Mouse (Mus musculus) spleen, adult 12 weeks (tissue): ENCODE measurements around the gene Zfp977.
"Not testable (repeated sequence)": the region's sequence is repeated elsewhere in the genome, so short reads cannot be mapped to it uniquely, and the experiment has no call there.

Experiments
- DNase-seq: peaks from one replicate; pipeline ENCODE4 v3.0.0; 2022; ENCODE audit warnings: low spot score

Zfp977 gene

DNA sequence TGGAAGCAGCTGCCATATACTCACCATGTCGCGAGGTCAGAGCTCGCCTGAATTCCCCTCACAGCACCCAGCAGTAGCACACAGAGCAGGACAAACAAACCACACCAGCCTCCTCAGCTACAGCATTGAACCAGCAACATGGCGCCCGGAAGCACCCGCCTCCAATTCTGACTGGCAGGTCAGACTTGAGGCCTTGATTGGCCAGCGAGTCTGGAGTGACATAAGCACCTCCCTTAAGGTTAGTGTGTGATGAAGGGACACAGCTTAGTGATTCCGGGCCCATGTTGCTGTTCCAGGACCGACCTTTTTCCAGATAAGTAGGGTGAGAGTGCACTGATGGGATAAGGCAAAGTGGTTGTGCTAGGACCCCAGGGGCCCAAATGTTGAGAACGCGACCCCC, at the start of gene Zfp977:
Gene Zfp977 (minus strand): TSS at position 135 of the 400 bp plus-strand sequence.
- not testable (repeated sequence) for DNase-seq

DNA sequence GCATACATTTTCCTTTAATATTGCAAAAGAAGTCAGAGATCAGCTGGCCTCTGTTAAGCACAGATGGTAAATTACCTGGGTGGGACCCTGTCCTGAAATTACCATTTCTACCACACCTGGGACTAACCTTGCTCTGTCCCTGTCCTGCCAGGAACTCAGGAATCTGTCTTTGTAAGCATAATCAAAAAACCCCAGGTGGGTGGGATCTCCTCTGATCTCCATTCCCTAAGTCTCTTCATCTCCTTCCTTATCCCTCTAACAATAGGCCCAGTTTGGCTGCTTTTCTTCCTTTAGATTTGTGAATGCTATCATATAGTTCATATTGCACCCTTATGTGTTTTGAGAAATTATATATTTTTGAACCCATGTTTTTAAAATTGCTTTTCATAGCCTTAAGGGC, 38.7 kb upstream of the Zfp977 start:
- not testable (repeated sequence) for DNase-seq

DNA sequence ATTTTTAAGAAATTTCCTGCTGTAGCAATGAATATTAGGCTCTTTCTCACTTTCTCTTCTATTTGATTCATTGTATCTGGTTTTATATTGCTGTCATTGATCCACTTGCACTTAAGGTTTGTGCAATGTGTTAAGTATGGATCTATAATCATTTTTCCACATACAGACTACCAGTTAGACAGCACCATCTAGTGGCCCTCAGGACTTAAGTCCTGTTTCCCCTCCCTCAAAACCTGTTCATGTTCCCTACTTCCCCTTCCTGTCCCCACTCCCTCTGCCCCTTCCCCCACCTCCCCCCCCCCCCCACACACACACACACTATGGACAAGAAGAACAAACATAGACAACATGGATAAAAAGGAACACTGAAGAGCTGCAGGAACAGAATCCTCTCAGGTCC, 3.3 kb upstream of the Zfp977 start:
- not testable (repeated sequence) for DNase-seq

DNA sequence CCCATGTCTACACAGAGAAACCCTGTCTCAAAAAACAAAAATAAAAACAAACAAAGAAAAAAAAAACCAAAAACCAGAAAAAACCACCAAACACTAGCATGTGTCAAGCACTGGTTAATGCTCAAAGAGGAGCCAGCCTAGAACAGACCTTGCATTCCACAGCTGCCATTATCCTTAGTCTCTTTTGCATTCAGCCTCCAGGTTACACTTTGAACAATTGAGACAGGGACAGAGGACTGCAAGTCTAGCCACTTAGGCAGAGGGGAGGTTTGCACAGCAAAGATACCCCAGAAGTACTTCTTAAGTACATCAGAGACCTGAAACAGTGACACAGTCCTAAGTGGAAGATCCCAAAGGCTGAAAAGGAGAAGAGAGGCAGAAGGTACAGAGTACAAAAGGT, 1.0 kb downstream of the Zfp977 start:
- DNase-seq, result not testable (repeated sequence)

DNA sequence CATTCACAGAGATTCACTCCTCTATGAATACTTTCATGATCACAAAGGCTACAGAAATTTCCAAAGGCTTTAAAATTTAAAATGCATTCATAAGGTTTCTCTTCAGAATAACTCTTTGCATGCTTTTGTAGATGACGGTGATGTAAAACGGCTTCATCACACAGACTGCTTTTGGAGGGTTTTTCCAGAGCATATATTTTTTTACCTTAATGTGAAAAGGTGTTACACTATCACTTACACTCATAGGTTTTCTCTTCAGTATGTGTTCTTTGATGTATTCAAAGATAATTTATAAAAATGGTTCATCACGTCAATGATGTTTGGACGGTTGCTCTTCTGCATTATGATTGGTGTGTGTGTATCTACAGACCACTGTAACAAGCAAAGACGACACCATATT, 13.9 kb downstream of the Zfp977 start, which contains the start of gene Gm21028:
Gene Gm21028 (minus strand): TSS at position 101 of the 400 bp plus-strand sequence.
- no peak for DNase-seq

DNA sequence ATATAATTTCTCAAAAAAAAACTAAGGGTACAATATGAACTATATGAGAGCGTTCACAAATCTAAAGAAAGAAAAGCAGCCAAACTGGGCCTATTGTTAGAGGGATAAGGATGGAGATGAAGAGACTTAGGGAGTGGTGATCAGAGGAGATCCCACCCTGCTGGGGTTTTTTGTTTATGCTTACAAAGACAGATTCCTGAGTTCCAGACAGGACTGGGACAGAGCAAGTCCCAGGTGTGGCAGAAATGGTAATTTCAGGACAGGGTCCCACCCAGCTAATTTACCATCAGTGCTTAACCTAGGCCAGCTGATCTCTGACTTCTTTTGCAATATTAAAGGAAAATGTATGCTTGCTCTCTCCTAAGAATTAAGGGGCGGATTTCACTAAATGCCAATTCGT, 40.6 kb downstream of the Zfp977 start:
- no peak for DNase-seq
